Mouse (Mus musculus) midbrain, embryonic 16.5 days (tissue): Measurements from ENCODE around the gene Cybc1. TPM values are rescaled to one million over a fixed set of nuclear protein-coding genes. Genes with fewer than 3 reads are reported as not detected.

Experiments
- polyA plus RNA-seq: library from polyadenylated mRNA; unstranded; fragments of >200 nt; fragmentation: Nextera tagmentation; extraction: Ambion mirVana; gene quantifications from 2 replicates; pipeline ENCODE4 v1.2.1, GENCODE M21; 2015

Cybc1 gene
- polyA plus RNA-seq, 1 experiment from 2014 or later, result 40.3 TPM

Other genes with a start within 250 kb of the Cybc1 start
- 153 and 161 TPM in 2 replicates for gene Csnk1d, start 238.0 kb downstream of the Cybc1 start, polyA plus RNA-seq
- gene Cd7, start 189.9 kb downstream of the Cybc1 start, polyA plus RNA-seq, result not detected in 2 replicates
- not detected in 2 replicates for gene Sectm1b, start 165.8 kb downstream of the Cybc1 start, polyA plus RNA-seq
- not detected in 2 replicates for gene Sectm1a, start 148.1 kb downstream of the Cybc1 start, polyA plus RNA-seq
- gene Tex19.2, start 110.6 kb downstream of the Cybc1 start, polyA plus RNA-seq, result not detected in 2 replicates
- not detected in 2 replicates for gene Tex19.1, start 83.2 kb downstream of the Cybc1 start, polyA plus RNA-seq
- gene Uts2r, start 69.1 kb downstream of the Cybc1 start, polyA plus RNA-seq, result 0.83 and 1.1 TPM in 2 replicates
- 34.5 and 40.9 TPM in 2 replicates for gene Hexdc, start 24.9 kb downstream of the Cybc1 start, polyA plus RNA-seq
- 24.0 and 27.6 TPM in 2 replicates for gene Ogfod3, start 24.6 kb downstream of the Cybc1 start, polyA plus RNA-seq
- gene Narf, start 7.9 kb upstream of the Cybc1 start, polyA plus RNA-seq, result 93.1 and 104 TPM in 2 replicates
- gene Foxk2, start 30.7 kb upstream of the Cybc1 start, polyA plus RNA-seq, result 11.6 and 14.0 TPM in 2 replicates
- gene Wdr45b, start 125.1 kb upstream of the Cybc1 start, polyA plus RNA-seq, result 83.4 and 85.7 TPM in 2 replicates
- 16.0 and 17.6 TPM in 2 replicates for gene Rab40b, start 158.9 kb upstream of the Cybc1 start, polyA plus RNA-seq
- gene Fn3krp, start 192.1 kb upstream of the Cybc1 start, polyA plus RNA-seq, result 8.2 and 12.4 TPM in 2 replicates
- 4.3 and 6.0 TPM in 2 replicates for gene Fn3k, start 205.6 kb upstream of the Cybc1 start, polyA plus RNA-seq
- gene Tbcd, start 222.6 kb upstream of the Cybc1 start, polyA plus RNA-seq, result 60.6 and 62.5 TPM in 2 replicates